Mouse (Mus musculus) frontal cortex, postnatal 25 days (tissue): ENCODE measurements at regions not wholly inside any gene's neighbourhood (a gene's known extent, or its start where the extent isn't known, plus 50 kb on each side); places are given as distances from the start of the nearest gene placed in this dataset.

ENCODE experiments used
- DNase-seq, 2 experiments: peaks; one replicate each; pipeline ENCODE4 v3.0.0; 2022; ENCODE audit warnings: low spot score in 2 of 2

DNA sequence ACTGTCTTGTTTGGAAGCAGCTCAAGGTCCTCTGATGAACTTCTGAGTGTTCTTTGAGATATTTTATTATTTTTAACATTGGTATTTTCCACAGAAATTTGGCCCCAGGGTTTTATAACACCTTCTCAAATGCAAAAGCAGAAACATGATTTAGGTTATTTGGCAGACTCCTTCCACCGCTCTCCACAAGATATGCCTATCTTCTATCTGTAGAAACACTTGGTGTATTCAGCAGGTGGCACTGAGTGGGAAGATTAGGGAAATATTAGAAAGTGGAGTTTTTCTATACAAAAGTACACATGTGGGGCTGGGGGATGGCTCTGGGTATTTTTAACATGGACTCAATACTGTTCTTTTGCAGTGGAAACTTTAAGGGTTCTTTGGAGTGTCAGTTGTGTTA, 475.3 kb downstream of the Dach1 start:
- no peak for DNase-seq

DNA sequence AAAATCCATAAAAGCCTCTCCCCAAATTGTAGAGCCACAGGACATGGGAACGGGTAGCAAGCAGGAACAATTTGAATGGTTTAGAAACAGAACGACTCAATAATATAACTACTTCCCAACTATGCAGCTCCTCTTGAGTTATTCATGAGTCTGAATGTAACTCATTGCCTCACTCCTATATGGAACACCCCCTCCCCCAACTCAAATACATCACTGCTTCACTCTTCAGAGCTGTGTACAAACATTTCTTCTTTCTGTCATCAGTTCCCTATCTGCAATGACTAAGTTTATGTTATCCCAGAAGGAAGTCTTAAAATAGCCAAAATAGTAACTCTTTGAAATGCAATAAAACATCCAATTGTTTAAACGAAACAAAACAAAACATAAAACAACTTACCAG, 484.9 kb downstream of the Dach1 start:
- no peak for DNase-seq

GRCm38 (mm10) chr14:97667806-97668205, 501.8 kb downstream of the Dach1 start:
- no peak for DNase-seq

- DNase-seq = no peak
Observed at GRCm38 (mm10) chr14:97638187-97638792, 531.3 kb downstream of the Dach1 start.

DNA sequence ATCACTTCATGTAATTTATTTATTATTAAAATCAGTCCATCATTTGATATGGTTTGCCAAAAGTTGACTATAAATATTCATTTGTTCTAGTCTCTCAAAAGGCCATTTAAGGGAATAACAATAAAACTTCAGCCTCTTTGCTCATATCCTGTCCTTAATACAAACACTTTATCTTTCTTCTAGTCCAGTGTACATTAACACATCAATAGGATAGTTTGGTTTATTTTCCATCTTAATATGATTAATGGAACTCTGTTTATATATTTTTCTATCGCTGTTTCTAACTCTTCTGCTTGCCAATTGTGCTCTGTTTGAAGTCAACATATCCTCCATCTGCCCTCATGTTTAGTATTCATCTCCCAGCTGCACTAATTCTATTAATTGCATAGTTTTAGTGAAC, 558.1 kb downstream of the Dach1 start:
- no peak for DNase-seq

DNA sequence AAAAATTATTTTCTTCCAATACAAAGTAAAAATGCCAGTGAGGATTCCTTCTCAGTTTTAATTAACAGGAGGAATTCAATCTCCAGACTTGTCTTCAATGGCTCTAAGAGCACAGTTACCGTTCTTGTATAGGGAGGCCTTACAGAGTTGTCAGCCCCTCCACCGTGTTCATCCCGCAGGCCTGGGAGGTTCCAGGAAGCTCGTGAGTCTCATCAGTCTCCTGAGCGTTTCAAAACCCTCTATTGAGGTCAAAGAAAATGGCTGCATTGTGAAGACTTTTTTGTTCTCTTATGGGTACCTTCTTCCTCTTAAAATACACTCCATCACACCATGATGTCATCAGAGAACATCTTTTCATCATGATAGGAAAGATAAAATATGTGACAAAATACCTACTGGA, 572.9 kb downstream of the Dach1 start:
- DNase-seq = no peak

- DNase-seq = no peak
Observed at GRCm38 (mm10) chr14:97588611-97589010, 581.0 kb downstream of the Dach1 start.

DNA sequence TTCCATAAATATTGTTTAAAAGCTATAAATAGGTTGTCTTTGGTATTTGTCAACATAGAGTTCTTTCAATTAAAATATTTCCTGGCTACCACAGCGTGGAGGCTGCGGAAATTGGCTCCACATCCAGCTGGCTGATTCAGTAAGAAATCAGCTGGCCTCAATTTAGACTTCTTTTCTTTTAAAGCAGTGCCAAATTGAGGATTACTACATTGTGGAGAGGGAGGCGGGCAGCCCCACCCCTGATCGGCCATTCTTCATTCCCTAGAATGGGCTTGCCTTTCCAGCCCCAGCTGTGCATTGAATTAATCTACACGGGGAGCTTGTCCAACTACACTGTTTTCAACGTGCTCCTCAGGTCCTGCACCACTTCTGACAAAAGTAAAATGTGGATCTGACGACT, 581.4 kb downstream of the Dach1 start:
- DNase-seq = peak; percentile 4 to 9

DNA sequence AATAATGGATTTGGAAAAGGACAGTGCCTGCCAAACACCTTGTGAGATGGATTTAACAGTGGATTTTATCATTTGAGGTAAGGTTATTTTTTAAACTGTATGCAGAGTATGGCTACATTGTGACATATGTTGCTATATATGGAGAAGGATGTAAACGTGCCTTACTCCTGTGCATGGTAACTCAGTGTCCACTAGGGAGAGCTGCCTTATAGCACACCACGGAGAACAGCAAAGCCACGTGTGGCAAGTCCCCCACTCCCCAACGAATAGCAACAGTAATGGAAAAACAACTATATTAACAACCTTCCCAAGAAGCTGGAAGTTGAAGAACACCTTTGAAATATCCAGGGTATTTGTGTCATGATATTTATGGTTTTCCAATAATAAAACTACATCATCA, 582.6 kb downstream of the Dach1 start:
- DNase-seq = no peak

- DNase-seq = no peak
Observed at GRCm38 (mm10) chr14:97570274-97570673, 599.3 kb downstream of the Dach1 start.

GRCm38 (mm10) chr14:97560121-97560907, 609.3 kb downstream of the Dach1 start:
- DNase-seq = no peak

- no peak for DNase-seq
Observed at GRCm38 (mm10) chr14:97559559-97559958, 610.0 kb downstream of the Dach1 start.

GRCm38 (mm10) chr14:97558289-97558688, 611.3 kb downstream of the Dach1 start:
- DNase-seq = no peak

GRCm38 (mm10) chr14:97557888-97558287, 611.7 kb downstream of the Dach1 start:
- DNase-seq = no peak

DNA sequence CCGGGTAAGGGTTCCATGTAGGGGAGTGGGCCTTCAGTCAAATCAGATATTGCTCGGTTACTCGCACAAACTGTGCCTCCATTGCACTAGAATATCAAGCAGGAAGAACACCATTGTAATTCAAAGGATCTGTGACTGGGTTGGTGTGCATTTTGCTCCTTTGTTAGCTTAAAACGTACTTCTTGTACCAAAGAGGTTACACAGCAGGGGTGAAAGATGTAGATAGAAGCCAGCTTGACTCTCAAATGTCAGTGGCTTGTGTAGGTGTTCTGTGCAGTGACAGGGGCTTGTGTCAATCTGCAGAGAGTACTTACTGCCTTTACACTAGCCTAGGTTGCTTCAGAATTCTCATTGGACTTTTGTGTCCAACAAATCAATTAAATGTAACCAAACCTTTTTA, 623.3 kb downstream of the Dach1 start:
- DNase-seq = no peak

DNA sequence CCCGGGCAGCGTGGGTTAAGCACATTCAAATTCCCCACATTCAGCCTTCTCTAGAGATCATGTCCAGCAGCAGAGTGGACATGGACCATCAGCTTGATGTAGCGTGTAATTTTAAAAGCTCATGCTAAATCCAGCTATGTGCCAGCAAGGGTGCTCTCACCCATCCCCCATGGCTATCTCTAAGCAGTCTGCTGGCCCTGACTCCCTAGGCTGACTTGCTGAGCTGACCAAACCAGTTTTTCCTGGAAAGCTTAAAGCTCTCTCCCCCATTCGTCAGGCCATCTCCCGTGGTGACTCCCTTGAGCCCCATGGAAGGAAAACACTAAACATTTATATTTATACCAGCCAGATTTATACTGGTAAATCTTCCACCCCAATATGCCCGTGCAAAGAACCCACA, 625.3 kb downstream of the Dach1 start:
- DNase-seq = no peak

- DNase-seq = no peak
Observed at GRCm38 (mm10) chr14:97537012-97537411, 632.6 kb downstream of the Dach1 start.

- no peak for DNase-seq
Observed at GRCm38 (mm10) chr14:97511318-97511717, 658.2 kb downstream of the Dach1 start.

- no peak for DNase-seq
Observed at GRCm38 (mm10) chr14:97489427-97490347, 679.9 kb downstream of the Dach1 start.

- DNase-seq = no peak
Observed at GRCm38 (mm10) chr14:97478236-97478635, 691.3 kb downstream of the Dach1 start.

DNA sequence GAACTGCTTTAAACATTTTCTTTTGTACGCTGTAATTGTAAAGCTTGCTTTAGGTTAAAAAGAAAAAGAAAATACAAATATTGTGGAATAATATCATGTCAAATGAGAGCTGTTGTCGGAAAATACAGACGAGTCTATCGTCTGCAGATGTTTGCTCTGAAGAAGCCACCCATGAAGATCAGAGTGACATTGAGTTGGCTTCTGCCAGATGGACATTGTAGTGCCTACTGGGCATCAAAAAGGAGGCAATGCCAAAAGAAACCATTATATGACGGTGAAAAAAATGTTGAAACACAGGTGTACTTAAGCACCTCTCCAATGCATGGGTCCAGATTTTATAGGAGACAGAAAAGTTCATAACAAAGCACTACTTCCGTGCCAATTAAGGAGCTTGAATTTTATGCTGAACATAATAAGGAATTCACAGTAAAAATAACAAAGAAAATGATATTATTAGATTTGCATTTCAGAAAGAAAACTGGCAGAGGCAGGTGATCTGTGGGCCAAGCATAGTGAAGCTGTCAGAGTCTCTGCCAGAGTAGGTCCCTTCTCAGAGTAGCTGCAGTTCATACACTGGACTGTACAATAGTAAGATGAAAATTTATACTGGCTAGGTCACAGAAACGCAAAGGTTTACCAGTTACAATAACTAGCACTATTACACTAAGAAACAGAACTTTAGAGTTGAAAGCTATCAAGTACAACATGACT, 718.9 kb downstream of the Dach1 start:
- no peak for DNase-seq

- DNase-seq = no peak
Observed at GRCm38 (mm10) chr14:97448617-97449016, 720.9 kb downstream of the Dach1 start.
